Mouse (Mus musculus): ENCODE data around the gene Qrich2.
"Not testable (repeated sequence)": the region's sequence is repeated elsewhere in the genome, so short reads cannot be mapped to it uniquely, and the experiment has no call there.

Gene Qrich2

GRCm38 (mm10) chr11:116490232-116491107 lies 24.4 kb upstream of the Qrich2 start:
- DNase-seq (ENCODE audit: low read depth in 2 of 2, low spot score in 2 of 2) = peak; percentile 74 to 83

- peak in 1 of 2 experiments; percentile 26 for DNase-seq (ENCODE audit: low read depth in 2 of 2, low spot score in 2 of 2)
These were observed 23.8 kb upstream of the Qrich2 start for GRCm38 (mm10) chr11:116489771-116490231.

- DNase-seq (ENCODE audit: low read depth in 2 of 2, low spot score in 2 of 2) = peak in 1 of 2 experiments; percentile 9
These were observed 22.8 kb upstream of the Qrich2 start for GRCm38 (mm10) chr11:116488693-116489375.

- DNase-seq (ENCODE audit: low read depth in 2 of 2, low spot score in 2 of 2) = no peak
These were observed 22.2 kb upstream of the Qrich2 start for GRCm38 (mm10) chr11:116488207-116488606.

- DNase-seq (ENCODE audit: low read depth in 2 of 2, low spot score in 2 of 2) = no peak
These were observed 18.2 kb upstream of the Qrich2 start for GRCm38 (mm10) chr11:116484261-116484660.

GRCm38 (mm10) chr11:116481776-116482175 lies 15.7 kb upstream of the Qrich2 start:
- no peak for DNase-seq (ENCODE audit: low read depth in 2 of 2, low spot score in 2 of 2)

GRCm38 (mm10) chr11:116480975-116481374 lies 14.9 kb upstream of the Qrich2 start:
- DNase-seq (ENCODE audit: low read depth in 2 of 2, low spot score in 2 of 2) = no peak

- DNase-seq (ENCODE audit: low read depth in 2 of 2, low spot score in 2 of 2) = no peak
These were observed 13.8 kb upstream of the Qrich2 start for GRCm38 (mm10) chr11:116479832-116480231.

- no peak for DNase-seq (ENCODE audit: low read depth in 2 of 2, low spot score in 2 of 2)
These were observed 12.9 kb upstream of the Qrich2 start for GRCm38 (mm10) chr11:116478978-116479377.

- no peak for DNase-seq (ENCODE audit: low read depth in 2 of 2, low spot score in 2 of 2)
These were observed 11.2 kb upstream of the Qrich2 start for GRCm38 (mm10) chr11:116477160-116477759.

GRCm38 (mm10) chr11:116476696-116477095 lies 10.7 kb upstream of the Qrich2 start:
- no peak for DNase-seq (ENCODE audit: low read depth in 2 of 2, low spot score in 2 of 2)

- DNase-seq (ENCODE audit: low read depth in 2 of 2, low spot score in 2 of 2) = no peak
These were observed 10.0 kb upstream of the Qrich2 start for GRCm38 (mm10) chr11:116476041-116476440.

GRCm38 (mm10) chr11:116472275-116472674 lies 6.2 kb upstream of the Qrich2 start:
- no peak for DNase-seq (ENCODE audit: low read depth in 2 of 2, low spot score in 2 of 2)

GRCm38 (mm10) chr11:116470896-116471295 lies 4.9 kb upstream of the Qrich2 start:
- no peak for DNase-seq (ENCODE audit: low read depth in 2 of 2, low spot score in 2 of 2)

GRCm38 (mm10) chr11:116470249-116470648 lies 4.2 kb upstream of the Qrich2 start:
- DNase-seq (ENCODE audit: low read depth in 2 of 2, low spot score in 2 of 2) = no peak

- not testable (repeated sequence) for DNase-seq (ENCODE audit: low read depth in 2 of 2, low spot score in 2 of 2)
These were observed 2.3 kb upstream of the Qrich2 start for GRCm38 (mm10) chr11:116468338-116468737.

- peak; percentile 57 to 74 for DNase-seq (ENCODE audit: low read depth in 2 of 2, low spot score in 2 of 2)
These were observed 2.2 kb downstream of the Qrich2 start for GRCm38 (mm10) chr11:116463833-116464232.

GRCm38 (mm10) chr11:116463338-116463737 lies 2.7 kb downstream of the Qrich2 start:
- no peak for DNase-seq (ENCODE audit: low read depth in 2 of 2, low spot score in 2 of 2)

- DNase-seq (ENCODE audit: low read depth in 2 of 2, low spot score in 2 of 2) = no peak
These were observed 6.3 kb downstream of the Qrich2 start for GRCm38 (mm10) chr11:116459786-116460185.

- DNase-seq (ENCODE audit: low read depth in 2 of 2, low spot score in 2 of 2) = no peak
These were observed 9.8 kb downstream of the Qrich2 start for GRCm38 (mm10) chr11:116456234-116456633.

GRCm38 (mm10) chr11:116453889-116454288 lies 12.2 kb downstream of the Qrich2 start:
- DNase-seq (ENCODE audit: low read depth in 2 of 2, low spot score in 2 of 2) = no peak

- DNase-seq (ENCODE audit: low read depth in 2 of 2, low spot score in 2 of 2) = no peak
These were observed 16.7 kb downstream of the Qrich2 start for GRCm38 (mm10) chr11:116449341-116449740.

Measured in CD8-positive naive resting alpha-beta T cell, adult 2 months (primary cell).